8 mouse cellular contexts compared by ENCODE assay signal in genomic region chr5:139149681-139150602, GRCm38 (mm10). TPM values are rescaled to one million over a fixed set of nuclear protein-coding genes. Genes with fewer than 3 reads are reported as not detected.
DNase-seq lines count a peak whose midpoint lies in the region; ATAC-seq lines count a peak whose summit lies in the region.

Gene Prkar1b (minus strand): TSS chr5:139150001.
Gene Dnaaf5 (plus strand): TSS chr5:139150223.

- peak within 1 kb of the TSS; percentile 77 for H3K9ac ChIP-seq in lung, embryonic 16.5 days (ENCODE audit: low read length)

- H3K27me3 ChIP-seq in lung, embryonic 16.5 days (ENCODE audit: control insufficient read depth, insufficient read depth, low read depth, low read length), result no peaks in the 10 kb centered on the region

- under 1% methylated on average over 63 of the region's 87 CpGs for WGBS in lung, embryonic 16.5 days

- H3K4me3 ChIP-seq in lung, embryonic 16.5 days (ENCODE audit: low read length), result peak within 1 kb of the TSS; percentile 91

- H3K36me3 ChIP-seq in lung, embryonic 16.5 days (ENCODE audit: control insufficient read depth, insufficient read depth, low read length), result peaks cover 10% of the 10 kb centered on the region

- H3K9me3 ChIP-seq in lung, embryonic 16.5 days (ENCODE audit: control insufficient read depth, low read length), result no peaks in the 10 kb centered on the region

- H3K27ac ChIP-seq in lung, embryonic 16.5 days (ENCODE audit: low read length), result peak within 1 kb of the TSS; percentile 77

- H3K4me2 ChIP-seq in lung, embryonic 16.5 days (ENCODE audit: low read depth, low read length), result peak within 1 kb of the TSS; percentile 96

- peaks cover 14% of the 10 kb centered on the region for H3K4me1 ChIP-seq in lung, embryonic 16.5 days (replicated peaks; ENCODE audit: control insufficient read depth, insufficient read depth, low read length)

- peak; percentile 97 for DNase-seq in MEL-GATA-1-ER (ENCODE audit: extremely low read depth, low read depth)
- DNase-seq in cerebellum, adult 8-10 months, result peak; percentile 94
- DNase-seq in forelimb bud, embryonic 11.5 days (ENCODE audit: low read depth, low spot score), result peak; percentile 98
- peak; percentile 90 for DNase-seq in layer of hippocampus, adult 9-10 months (ENCODE audit: low spot score)
- DNase-seq in ovary, postnatal 10 days (ENCODE audit: low spot score), result peak; percentile 65
- DNase-seq in thymus, postnatal 10 days (ENCODE audit: low spot score in 2 of 2), result peak; percentile 97 to 98

- ATAC-seq in hematopoietic stem cell, adult 5-6 weeks (replicated peaks in 1 of 2; ENCODE audit: insufficient read depth in 1 of 2, low FRiP score in 2 of 2, low TSS enrichment in 1 of 2, low read depth in 1 of 2, poor library complexity in 2 of 2, severe bottlenecking in 2 of 2), result peak; percentile 93 to 95
- ATAC-seq in lung, embryonic 16.5 days (ENCODE audit: low read depth), result peak; percentile 97

RNA-seq across cellular contexts. Expression of gene Prkar1b, which starts in this region (rescaled TPM):
- total RNA-seq in hematopoietic stem cell, adult 5-6 weeks (2017), result 0.13 TPM in 1 of 2 replicates, not detected in the other
- 17.3 and 17.4 TPM in 2 replicates for polyA plus RNA-seq in lung, embryonic 16.5 days (2015; fragmentation: Nextera tagmentation; extraction: Ambion mirVana)

RNA-seq across cellular contexts. Expression of gene Dnaaf5, which starts in this region (rescaled TPM):
- 6.6 and 11.4 TPM in 2 replicates for total RNA-seq in hematopoietic stem cell, adult 5-6 weeks (2017)
- polyA plus RNA-seq in lung, embryonic 16.5 days (2015; fragmentation: Nextera tagmentation; extraction: Ambion mirVana), result 4.8 and 5.8 TPM in 2 replicates

Comparison
In these comparisons a context has a peak if more than half of its experiments do, and no peak if none do; other contexts are left out.
1. Peak in every context shown above with its lines: DNase-seq, ATAC-seq, H3K4me3 ChIP-seq and H3K27ac ChIP-seq.